Mouse (Mus musculus): ENCODE measurements around the gene Foxp1. TPM values are rescaled to one million over a fixed set of nuclear protein-coding genes. Genes with fewer than 3 reads are reported as not detected.

The Foxp1 gene
- polyA plus RNA-seq, 1 experiment from 2014 or later, result 89.2 TPM

DNA sequence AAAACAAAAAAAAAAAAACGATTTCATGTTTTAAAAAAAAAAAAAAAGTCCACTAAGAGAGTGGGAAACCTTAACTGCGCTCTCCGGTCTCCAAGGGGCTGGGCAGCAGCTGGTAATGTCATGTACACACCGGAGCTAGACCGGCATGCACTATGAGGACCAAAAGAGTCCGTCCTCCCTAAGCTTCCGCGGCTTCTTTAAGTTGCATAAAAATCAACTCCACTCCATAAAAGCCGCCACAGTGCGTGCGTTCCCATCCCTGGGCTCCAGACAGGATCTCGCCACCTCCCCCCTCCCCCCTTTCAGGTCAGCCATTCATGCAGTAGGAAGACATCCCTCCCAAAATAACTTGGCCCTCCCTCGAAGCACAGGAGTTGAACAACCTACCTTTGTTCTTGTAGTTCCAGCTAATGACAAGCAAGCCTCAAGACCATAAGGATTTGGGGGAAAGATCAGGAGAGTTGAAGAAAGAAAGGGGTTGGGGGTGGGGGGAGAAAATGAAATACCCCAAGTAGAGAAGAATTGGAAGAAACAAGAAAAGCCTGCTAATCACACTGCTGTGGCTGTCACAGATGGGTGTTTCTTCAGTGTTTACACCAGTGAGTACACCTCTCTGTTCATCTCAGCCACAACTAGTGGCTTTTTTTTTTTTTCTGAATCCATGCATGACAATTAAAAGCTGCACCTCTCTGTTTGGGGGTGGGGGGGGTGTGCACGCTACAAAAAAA, 318.3 kb downstream of the Foxp1 start:
- Histone ChIP-seq H3K9me3 (ENCODE audit: control insufficient read depth, low read length) (no peaks in the 10 kb centered on the region), H3K4me1 (ENCODE audit: control insufficient read depth, insufficient read depth, low read length) (peaks cover 68% of the 10 kb centered on the region), H3K4me3 (replicated peaks; ENCODE audit: low read depth, low read length) (no peak overlapping the region), H3K36me3 (ENCODE audit: control insufficient read depth, insufficient read depth, low read length) (no peaks in the 10 kb centered on the region), H3K4me2 (ENCODE audit: low read length) (peak overlapping the region; percentile 38), H3K27me3 (ENCODE audit: control insufficient read depth, insufficient read depth, low read length) (no peaks in the 10 kb centered on the region), H3K9ac (replicated peaks; ENCODE audit: low read length) (no peak overlapping the region), H3K27ac (replicated peaks; ENCODE audit: low read depth, low read length) (no peak overlapping the region)
- DNase-seq (peak; percentile 58), ATAC-seq (ENCODE audit: low FRiP score, low TSS enrichment) (no peak)
- 1% methylated on average over 14 of the region's 14 CpGs for WGBS

DNA sequence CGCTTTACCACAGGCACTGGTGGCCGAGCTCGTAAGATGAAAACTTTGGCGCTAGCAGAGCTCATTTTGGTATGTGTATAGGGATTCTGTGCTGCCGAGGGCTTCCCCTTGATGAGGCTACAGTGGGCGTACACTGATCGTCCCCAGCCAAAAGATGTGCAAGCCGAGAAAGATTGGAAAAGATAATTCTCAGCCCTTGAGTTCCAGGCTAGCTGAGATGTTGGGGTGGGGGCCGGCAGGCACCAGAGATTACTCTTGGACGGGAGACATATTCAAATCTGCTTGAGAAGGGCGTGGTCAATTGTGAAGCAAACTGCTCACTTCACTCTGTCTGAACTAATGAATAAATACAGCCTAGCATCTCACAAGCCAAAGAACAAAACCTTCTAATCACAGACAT, 319.3 kb downstream of the Foxp1 start:
- no peaks in the 10 kb centered on the region for H3K27me3 ChIP-seq (ENCODE audit: control insufficient read depth, insufficient read depth, low read length)
- H3K9me3 ChIP-seq (ENCODE audit: control insufficient read depth, low read length), result no peaks in the 10 kb centered on the region
- no peaks in the 10 kb centered on the region for H3K36me3 ChIP-seq (ENCODE audit: control insufficient read depth, insufficient read depth, low read length)
- ATAC-seq (ENCODE audit: low FRiP score, low TSS enrichment) (no peak), DNase-seq (peak; percentile 42)
- H3K4me1 ChIP-seq (ENCODE audit: control insufficient read depth, insufficient read depth, low read length), result peaks cover 68% of the 10 kb centered on the region
- 12% methylated on average over 11 of the region's 11 CpGs for WGBS
- no peak overlapping the region; the same call in 1 of the 2 replicates for H3K27ac ChIP-seq (replicated peaks; ENCODE audit: low read depth, low read length)
- H3K4me2 ChIP-seq (ENCODE audit: low read length), result peak overlapping the region; percentile 38
- H3K4me3 ChIP-seq (replicated peaks; ENCODE audit: low read depth, low read length), result 0 out of 2 replicates have a peak overlapping the region, but pooled peaks have one; percentile 1
- no peak overlapping the region; the same call in 1 of the 2 replicates for H3K9ac ChIP-seq (replicated peaks; ENCODE audit: low read length)

DNA sequence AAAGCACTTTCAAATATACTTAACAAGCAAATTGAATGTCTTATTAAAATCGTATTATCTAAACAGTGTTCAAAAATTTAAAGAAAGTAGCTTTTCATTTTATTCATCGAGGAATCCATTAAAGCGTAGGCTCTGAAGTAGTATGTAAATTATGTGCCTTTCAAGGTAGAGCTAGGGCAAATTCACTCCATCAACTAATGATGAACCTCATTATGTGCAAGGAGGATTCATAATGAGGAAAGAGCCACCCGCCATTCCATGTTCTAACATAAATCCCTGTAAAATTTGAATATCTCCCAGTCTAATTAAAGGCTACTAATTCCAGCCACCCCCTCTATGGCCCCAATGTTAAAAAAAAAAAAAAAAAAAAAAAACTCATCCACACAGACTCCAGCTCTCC, 319.7 kb downstream of the Foxp1 start:
- Histone ChIP-seq H3K27me3 (ENCODE audit: control insufficient read depth, insufficient read depth, low read length) (no peaks in the 10 kb centered on the region), H3K27ac (replicated peaks; ENCODE audit: low read depth, low read length) (no peak overlapping the region; the same call in 1 of the 2 replicates), H3K4me3 (replicated peaks; ENCODE audit: low read depth, low read length) (no peak overlapping the region), H3K36me3 (ENCODE audit: control insufficient read depth, insufficient read depth, low read length) (no peaks in the 10 kb centered on the region), H3K9ac (replicated peaks; ENCODE audit: low read length) (no peak overlapping the region), H3K9me3 (ENCODE audit: control insufficient read depth, low read length) (no peaks in the 10 kb centered on the region), H3K4me1 (ENCODE audit: control insufficient read depth, insufficient read depth, low read length) (peaks cover 68% of the 10 kb centered on the region), H3K4me2 (ENCODE audit: low read length) (peak overlapping the region; percentile 38)
- peak; percentile 40 for DNase-seq
- no peak for ATAC-seq (ENCODE audit: low FRiP score, low TSS enrichment)
- WGBS, result 37% methylated on average over 4 of the region's 4 CpGs

DNA sequence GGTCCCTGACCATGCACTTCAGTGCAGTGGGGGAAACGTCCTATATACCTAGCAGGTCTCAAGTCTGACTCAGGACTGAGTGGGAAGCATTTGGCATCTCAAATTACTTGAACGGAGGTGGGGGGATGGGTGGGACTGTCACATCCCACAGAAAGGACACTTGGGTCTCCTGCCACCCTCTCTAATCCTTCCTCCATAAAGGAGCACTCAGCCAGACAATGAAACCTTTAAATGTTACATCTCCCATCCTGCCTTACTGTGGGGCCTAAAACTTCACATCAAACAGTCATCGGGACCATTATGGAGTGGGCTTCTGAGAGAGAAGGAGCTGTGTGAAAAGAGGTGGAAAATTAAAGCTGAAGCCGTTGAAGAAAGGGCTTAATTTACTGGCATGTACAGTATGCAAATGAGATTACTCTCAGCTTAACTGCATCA, 321.2 kb downstream of the Foxp1 start:
- H3K4me3 ChIP-seq (replicated peaks; ENCODE audit: low read depth, low read length), result no peak overlapping the region
- peaks cover 59% of the 10 kb centered on the region for H3K4me1 ChIP-seq (ENCODE audit: control insufficient read depth, insufficient read depth, low read length)
- no peaks in the 10 kb centered on the region for H3K27me3 ChIP-seq (ENCODE audit: control insufficient read depth, insufficient read depth, low read length)
- no peaks in the 10 kb centered on the region for H3K9me3 ChIP-seq (ENCODE audit: control insufficient read depth, low read length)
- peak overlapping the region; percentile 64 for H3K27ac ChIP-seq (replicated peaks; ENCODE audit: low read depth, low read length)
- no peak overlapping the region for H3K9ac ChIP-seq (replicated peaks; ENCODE audit: low read length)
- peak; percentile 56 for DNase-seq
- no peak for ATAC-seq (ENCODE audit: low FRiP score, low TSS enrichment)
- no peaks in the 10 kb centered on the region for H3K36me3 ChIP-seq (ENCODE audit: control insufficient read depth, insufficient read depth, low read length)
- peak overlapping the region; percentile 2 for H3K4me2 ChIP-seq (ENCODE audit: low read length)
- WGBS, result 1% methylated on average over 4 of the region's 4 CpGs

DNA sequence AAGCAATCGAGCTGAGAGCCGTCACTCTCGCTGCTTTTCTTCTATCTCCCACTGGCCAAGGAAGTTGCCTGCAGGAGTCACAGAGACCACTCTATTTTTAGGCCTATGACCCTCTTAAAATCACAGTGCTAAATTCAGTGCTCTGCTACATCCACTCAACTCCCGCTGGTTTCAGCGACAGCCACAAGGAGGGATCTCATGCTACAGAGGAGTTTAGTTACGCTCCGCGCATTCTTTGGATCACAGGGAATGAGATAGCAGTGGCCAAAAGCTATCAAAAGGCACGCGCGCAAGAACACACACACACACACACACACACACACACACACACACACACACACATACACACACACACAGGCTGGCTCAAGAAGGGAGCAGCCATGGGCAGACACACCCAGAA, 321.9 kb downstream of the Foxp1 start:
- Histone ChIP-seq H3K9ac (replicated peaks; ENCODE audit: low read length) (no peak overlapping the region), H3K27me3 (ENCODE audit: control insufficient read depth, insufficient read depth, low read length) (no peaks in the 10 kb centered on the region), H3K27ac (replicated peaks; ENCODE audit: low read depth, low read length) (no peak overlapping the region), H3K4me1 (ENCODE audit: control insufficient read depth, insufficient read depth, low read length) (peaks cover 53% of the 10 kb centered on the region), H3K4me2 (ENCODE audit: low read length) (peak overlapping the region; percentile 2), H3K4me3 (replicated peaks; ENCODE audit: low read depth, low read length) (no peak overlapping the region), H3K36me3 (ENCODE audit: control insufficient read depth, insufficient read depth, low read length) (no peaks in the 10 kb centered on the region), H3K9me3 (ENCODE audit: control insufficient read depth, low read length) (no peaks in the 10 kb centered on the region)
- 1% methylated on average over 11 of the region's 11 CpGs for WGBS
- DNase-seq (peak; percentile 65), ATAC-seq (ENCODE audit: low FRiP score, low TSS enrichment) (no peak)

DNA sequence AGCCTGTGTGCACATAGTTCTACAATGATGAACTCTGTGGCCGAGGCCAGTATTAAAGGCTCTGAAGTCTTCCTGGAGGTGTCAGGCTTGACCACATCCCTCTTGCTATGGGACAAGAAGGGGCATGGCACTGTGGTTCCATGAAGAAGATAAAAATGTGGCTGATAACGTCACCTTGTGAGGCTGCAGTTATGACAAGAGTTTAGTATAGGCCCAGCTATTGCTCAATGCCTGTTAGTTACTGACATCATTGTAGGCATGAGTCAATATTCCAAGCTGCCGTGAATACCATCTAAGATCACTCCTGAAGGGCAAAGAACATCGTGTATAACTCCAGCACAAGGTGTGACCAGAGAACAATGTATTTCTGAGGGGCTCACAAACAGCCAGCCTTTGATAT, 323.2 kb downstream of the Foxp1 start:
- Histone ChIP-seq H3K4me3 (replicated peaks; ENCODE audit: low read depth, low read length) (no peak overlapping the region), H3K9ac (replicated peaks; ENCODE audit: low read length) (no peak overlapping the region), H3K9me3 (ENCODE audit: control insufficient read depth, low read length) (no peaks in the 10 kb centered on the region), H3K27ac (replicated peaks; ENCODE audit: low read depth, low read length) (no peak overlapping the region), H3K36me3 (ENCODE audit: control insufficient read depth, insufficient read depth, low read length) (no peaks in the 10 kb centered on the region), H3K27me3 (ENCODE audit: control insufficient read depth, insufficient read depth, low read length) (no peaks in the 10 kb centered on the region), H3K4me1 (ENCODE audit: control insufficient read depth, insufficient read depth, low read length) (peaks cover 39% of the 10 kb centered on the region), H3K4me2 (ENCODE audit: low read length) (no peak overlapping the region)
- DNase-seq, result no peak
- ATAC-seq (ENCODE audit: low FRiP score, low TSS enrichment), result no peak
- WGBS, result 89% methylated on average over 4 of the region's 4 CpGs

DNA sequence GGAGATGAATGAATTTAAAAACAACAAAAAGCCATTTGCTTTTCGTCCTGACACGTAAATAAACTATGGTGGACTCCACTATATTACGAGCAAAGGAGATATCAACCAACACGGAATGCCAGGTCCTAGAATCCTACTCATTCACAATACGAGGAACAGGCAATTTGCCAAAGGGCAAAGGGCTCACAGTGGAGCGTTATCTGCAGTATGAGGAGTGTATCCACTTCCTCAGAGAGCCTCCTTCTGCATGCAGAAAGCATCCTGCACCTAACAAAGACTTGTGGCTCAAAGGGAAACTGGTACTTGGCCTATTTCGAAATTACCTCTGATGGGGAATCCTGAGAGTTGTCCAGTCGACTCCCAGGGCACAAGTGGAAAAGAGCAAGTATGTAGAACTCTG, 328.8 kb downstream of the Foxp1 start:
- 63% methylated on average over 8 of the region's 8 CpGs for WGBS
- Histone ChIP-seq H3K4me3 (replicated peaks; ENCODE audit: low read depth, low read length) (no peak overlapping the region), H3K27ac (replicated peaks; ENCODE audit: low read depth, low read length) (no peak overlapping the region), H3K4me1 (ENCODE audit: control insufficient read depth, insufficient read depth, low read length) (peaks cover 27% of the 10 kb centered on the region), H3K36me3 (ENCODE audit: control insufficient read depth, insufficient read depth, low read length) (no peaks in the 10 kb centered on the region), H3K9me3 (ENCODE audit: control insufficient read depth, low read length) (no peaks in the 10 kb centered on the region), H3K9ac (replicated peaks; ENCODE audit: low read length) (no peak overlapping the region), H3K27me3 (ENCODE audit: control insufficient read depth, insufficient read depth, low read length) (no peaks in the 10 kb centered on the region), H3K4me2 (ENCODE audit: low read length) (no peak overlapping the region)
- DNase-seq, result peak; percentile 48
- no peak for ATAC-seq (ENCODE audit: low FRiP score, low TSS enrichment)

DNA sequence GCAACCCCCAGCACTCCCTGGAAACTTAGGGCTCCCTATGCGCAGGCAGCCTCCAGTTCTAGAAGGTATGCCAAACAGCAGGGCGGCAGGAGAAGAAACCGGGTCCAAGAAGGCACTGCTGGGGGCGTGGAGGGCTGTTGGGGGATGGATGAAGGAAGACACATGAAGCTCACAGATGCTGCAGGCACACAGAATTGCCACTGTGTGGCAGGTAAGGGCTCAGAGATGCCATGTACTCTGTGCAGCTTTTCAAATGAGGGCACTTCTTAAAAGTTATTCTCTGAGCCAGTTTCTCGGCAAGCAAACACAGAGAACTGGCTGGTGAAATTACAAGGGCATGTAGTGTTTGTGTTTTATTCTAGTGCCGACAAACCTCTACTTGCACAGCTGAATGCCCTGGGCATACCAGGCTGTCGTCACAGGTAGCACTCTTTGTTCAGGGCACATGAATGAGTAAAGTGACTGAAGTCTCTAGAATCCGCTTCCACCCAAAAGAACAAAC, 330.8 kb downstream of the Foxp1 start:
- H3K27ac ChIP-seq (replicated peaks; ENCODE audit: low read depth, low read length), result no peak overlapping the region; the same call in 1 of the 2 replicates
- no peaks in the 10 kb centered on the region for H3K9me3 ChIP-seq (ENCODE audit: control insufficient read depth, low read length)
- ATAC-seq (ENCODE audit: low FRiP score, low TSS enrichment), result no peak; the same call in 1 of the 2 replicates
- peak; percentile 50 for DNase-seq
- no peak overlapping the region for H3K4me3 ChIP-seq (replicated peaks; ENCODE audit: low read depth, low read length)
- H3K4me1 ChIP-seq (ENCODE audit: control insufficient read depth, insufficient read depth, low read length), result peaks cover 29% of the 10 kb centered on the region
- H3K4me2 ChIP-seq (ENCODE audit: low read length), result peak overlapping the region; percentile 30
- no peak overlapping the region for H3K9ac ChIP-seq (replicated peaks; ENCODE audit: low read length)
- H3K27me3 ChIP-seq (ENCODE audit: control insufficient read depth, insufficient read depth, low read length), result no peaks in the 10 kb centered on the region
- H3K36me3 ChIP-seq (ENCODE audit: control insufficient read depth, insufficient read depth, low read length), result no peaks in the 10 kb centered on the region
- WGBS, result 48% methylated on average over 8 of the region's 8 CpGs
